9 mouse cellular contexts compared by ENCODE assay signal in the genomic region with DNA sequence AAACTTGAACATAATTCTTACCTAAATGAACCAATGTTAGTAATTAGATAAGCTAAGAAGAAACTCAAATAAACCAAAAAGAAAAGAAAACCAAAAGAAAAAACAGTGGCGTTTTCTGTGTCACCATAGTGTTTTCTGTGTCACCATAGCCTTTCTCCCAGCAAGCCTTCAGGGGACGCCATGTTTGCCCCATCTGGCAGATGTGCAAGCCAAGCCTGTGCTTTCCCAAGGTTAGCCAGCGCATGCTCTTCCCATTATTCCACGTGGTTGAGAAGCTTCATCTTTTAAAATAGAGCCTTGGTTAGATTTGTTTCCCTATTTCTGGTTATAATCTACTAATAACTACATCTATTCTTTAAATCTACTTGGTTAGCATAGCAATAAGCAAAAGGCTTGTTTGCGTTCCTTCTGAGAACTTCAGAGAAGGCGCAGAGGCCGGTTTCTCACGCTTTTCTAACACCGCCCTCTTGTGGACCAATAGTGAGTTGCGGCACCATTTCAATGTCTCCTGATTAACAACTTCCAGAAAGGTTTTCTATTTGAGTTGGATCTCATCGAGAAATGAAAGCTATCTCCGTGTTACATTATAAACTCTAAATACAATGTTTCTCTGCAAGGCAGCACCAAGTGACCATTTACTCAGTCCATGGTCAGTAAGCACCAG. TPM values are rescaled to one million over a fixed set of nuclear protein-coding genes. Genes with fewer than 3 reads are reported as not detected.
DNase-seq lines count a peak whose midpoint lies in the region; ATAC-seq and TF ChIP-seq lines count a peak whose summit lies in the region.
"Had no signal": no experiment of that assay in that cellular context is flagged by ENCODE, and none has a peak within 500 bp of the region (broad histone marks: within the 10 kb centered on the region; RNA-seq: fewer than 3 reads in every experiment).

No protein-coding gene starts in this region.

- WGBS in limb, embryonic 10.5 days: 22% methylated on average over 12 of the region's 12 CpGs

- H3K4me1 ChIP-seq in embryonic fibroblast, embryonic 13.5 days (ENCODE audit: control insufficient read depth, insufficient read depth, low read length): no peaks in the 10 kb centered on the region
- H3K4me1 ChIP-seq in limb, embryonic 10.5 days: no peaks in the 10 kb centered on the region
- H3K4me1 ChIP-seq: liver, embryonic 13.5 days had no signal

- no peaks in the 10 kb centered on the region for H3K27me3 ChIP-seq in limb, embryonic 10.5 days (ENCODE audit: low read depth, poor library complexity, severe bottlenecking)
- H3K27me3 ChIP-seq: liver, embryonic 13.5 days had no signal

- 0 out of 2 replicates have a peak, but pooled peaks have one; percentile 33 for TF ChIP-seq CTCF in embryonic fibroblast, embryonic 13.5 days (IDR thresholded peaks at IDR 0.05; ENCODE audit: borderline replicate concordance, insufficient read depth, low read length)

- TF ChIP-seq POLR2A in embryonic fibroblast, embryonic 13.5 days (IDR thresholded peaks at IDR 0.05; ENCODE audit: low read depth, low read length): no peak

- ATAC-seq in monocyte, adult 5-6 weeks (replicated peaks; ENCODE audit: insufficient number of reproducible peaks, low FRiP score, low TSS enrichment, poor library complexity, severe bottlenecking): no peak

- no peak overlapping the region for H3K4me3 ChIP-seq in embryonic fibroblast, embryonic 13.5 days (ENCODE audit: insufficient read depth, low read length)
- no peak overlapping the region for H3K4me3 ChIP-seq in limb, embryonic 10.5 days
- H3K4me3 ChIP-seq: liver, embryonic 13.5 days had no signal

- no peaks in the 10 kb centered on the region for H3K36me3 ChIP-seq in limb, embryonic 10.5 days
- H3K36me3 ChIP-seq: liver, embryonic 13.5 days had no signal

- no peak overlapping the region for H3K27ac ChIP-seq in embryonic fibroblast, embryonic 13.5 days (ENCODE audit: insufficient read depth, low read length)
- no peak overlapping the region for H3K27ac ChIP-seq in limb, embryonic 10.5 days
- H3K27ac ChIP-seq: liver, embryonic 13.5 days had no signal

- no peaks in the 10 kb centered on the region for H3K9me3 ChIP-seq in limb, embryonic 10.5 days (replicated peaks)
- H3K9me3 ChIP-seq: liver, embryonic 13.5 days had no signal

- DNase-seq in 3134 (ENCODE audit: extremely low read depth, insufficient read length, low spot score) (peak; percentile 20), 416B (ENCODE audit: low read depth) (peak; percentile 75)
- DNase-seq in adrenal gland, postnatal 10 days: peak; percentile 82
- DNase-seq in hindlimb bud, embryonic 11.5 days (ENCODE audit: extremely low spot score, low read depth, low spot score): peak; percentile 74
- DNase-seq in limb, embryonic 10.5 days (ENCODE audit: low spot score): peak; percentile 77
- peak; percentile 91 for DNase-seq in right cerebral cortex, adult 2 months (ENCODE audit: low spot score in 2 of 2)
- DNase-seq: liver, embryonic 13.5 days had no signal

RNA-seq across cellular contexts. Expression of gene Utp15, which starts 22.7 kb away (rescaled TPM):
- total RNA-seq in adrenal gland, postnatal 10 days (2021): 10 to 100 TPM; 16.4 TPM
- polyA plus RNA-seq in embryonic fibroblast, embryonic 13.5 days (2011; ENCODE audit: insufficient read length, low read depth, missing spikeins): 16.7 and 18.8 TPM in 2 replicates
- 51.4 and 54.5 TPM in 2 replicates for polyA plus RNA-seq in limb, embryonic 10.5 days (2016; fragmentation: Nextera tagmentation; extraction: Ambion mirVana)
- 25.2 to 29.2 TPM (median 28.7 TPM) in 3 replicates for total RNA-seq in monocyte, adult 5-6 weeks (2017)

RNA-seq across cellular contexts. Expression of gene Ankra2, which starts 22.8 kb away (rescaled TPM):
- total RNA-seq in adrenal gland, postnatal 10 days (2021): 10 to 100 TPM; 22.7 to 26.9 TPM
- polyA plus RNA-seq in embryonic fibroblast, embryonic 13.5 days (2011; ENCODE audit: insufficient read length, low read depth, missing spikeins): 22.7 and 29.5 TPM in 2 replicates
- polyA plus RNA-seq in limb, embryonic 10.5 days (2016; fragmentation: Nextera tagmentation; extraction: Ambion mirVana): 10.4 and 12.1 TPM in 2 replicates
- total RNA-seq in monocyte, adult 5-6 weeks (2017): 38.3 to 47.0 TPM (median 45.0 TPM) in 3 replicates

RNA-seq across cellular contexts. Expression of gene Arhgef28, which starts 33.9 kb away (rescaled TPM):
- total RNA-seq in adrenal gland, postnatal 10 days (2021): 10 to 100 TPM; 23.7 to 30.8 TPM
- polyA plus RNA-seq in embryonic fibroblast, embryonic 13.5 days (2011; ENCODE audit: insufficient read length, low read depth, missing spikeins): 16.7 and 24.9 TPM in 2 replicates
- 5.5 and 11.0 TPM in 2 replicates for polyA plus RNA-seq in limb, embryonic 10.5 days (2016; fragmentation: Nextera tagmentation; extraction: Ambion mirVana)
- 0.19 TPM in 1 of 3 replicates, not detected in the others for total RNA-seq in monocyte, adult 5-6 weeks (2017)

RNA-seq across cellular contexts. Expression of gene Gm21976, which starts 39.6 kb away (rescaled TPM):
- total RNA-seq in adrenal gland, postnatal 10 days (2021): not detected
- polyA plus RNA-seq in embryonic fibroblast, embryonic 13.5 days (2011; ENCODE audit: insufficient read length, low read depth, missing spikeins): not detected in 2 replicates
- polyA plus RNA-seq in limb, embryonic 10.5 days (2016; fragmentation: Nextera tagmentation; extraction: Ambion mirVana): not detected in 2 replicates
- total RNA-seq in monocyte, adult 5-6 weeks (2017): 1.3 TPM in 1 of 3 replicates, not detected in the others
- polyA plus RNA-seq: liver, embryonic 13.5 days had no signal

Comparison
In these comparisons a context has a peak if more than half of its experiments do, and no peak if none do; other contexts are left out.
1. DNase-seq: peak in every context shown above with its lines; median percentile 91 in right cerebral cortex, adult 2 months; 82 in adrenal gland, postnatal 10 days; 77 in limb, embryonic 10.5 days; 75 in 416B; 74 in hindlimb bud, embryonic 11.5 days; 20 in 3134.
2. RNA of gene Arhgef28, which starts 33.9 kb away (total RNA-seq): 23.7 to 30.8 TPM in adrenal gland, postnatal 10 days; 0.19 TPM in monocyte, adult 5-6 weeks; every median in the first group is over 10 times any median in the second.